Mouse (Mus musculus) stomach, postnatal 0 days (tissue): ENCODE results near the gene Chst5.

ENCODE experiments used
- CTCF ChIP-seq: IDR thresholded peaks from 2 replicates; pipeline ENCODE4 v1.5.1; 2016; ENCODE audit warnings: antibody characterized with exemption, low read depth, mild to moderate bottlenecking, moderate library complexity
- EP300 ChIP-seq: optimal IDR thresholded peaks from 2 replicates; pipeline ENCODE3; 2016; ENCODE audit warnings: antibody characterized with exemption

DNA sequence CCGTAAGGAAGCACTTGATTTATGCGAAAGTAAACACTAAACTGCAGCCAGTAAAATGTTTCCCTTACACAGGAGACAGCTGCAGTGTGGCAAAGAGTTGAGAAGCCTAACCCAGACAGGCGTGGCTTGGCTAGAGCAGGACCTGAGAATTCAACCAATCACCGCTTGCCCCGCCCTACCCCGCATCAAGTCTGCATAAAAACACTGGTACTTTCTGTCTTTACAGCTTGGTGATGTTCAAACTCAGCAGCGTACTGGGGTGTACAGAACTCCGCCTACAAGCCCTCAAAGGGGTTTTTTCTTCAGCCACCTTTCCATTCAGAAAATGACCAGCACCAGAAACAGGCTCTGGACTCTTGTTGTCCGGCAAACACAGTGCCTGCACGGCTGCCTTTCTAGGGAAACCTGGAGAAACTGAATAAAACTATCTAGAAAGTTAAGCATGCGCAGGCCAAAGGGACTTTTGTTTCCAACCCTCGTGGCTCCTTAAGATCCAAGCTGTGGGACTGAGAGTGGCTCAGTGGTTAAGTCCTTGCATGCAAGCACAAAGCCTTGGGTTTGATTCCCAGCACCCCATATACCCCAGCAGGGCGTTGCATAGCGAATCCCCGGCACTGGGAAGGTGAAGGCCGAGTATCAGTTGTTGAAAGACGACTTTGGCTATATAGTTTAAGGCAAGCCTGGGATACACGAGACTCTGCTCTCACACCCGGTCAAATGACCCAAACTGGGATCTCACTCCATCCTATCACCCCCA, 22.5 kb upstream of the Chst5 start:
- no peak for TF ChIP-seq CTCF
- no peak for TF ChIP-seq EP300
